Mouse (Mus musculus): ENCODE data around the gene Nme7. TPM values are rescaled to one million over a fixed set of nuclear protein-coding genes. Genes with fewer than 3 reads are reported as not detected.

Nme7 gene
- total RNA-seq (2021), result 10 to 100 TPM; 17.0 to 21.9 TPM
- long read RNA-seq, experiment 1, partial matches to known transcripts, result 3 of 19 reads
- long read RNA-seq, experiment 1, other reads (novel, unspliced or antisense), result 12 of 19 reads
- long read RNA-seq, experiment 2, partial matches to known transcripts, result 2 of 26 reads
- long read RNA-seq, experiment 2, other reads (novel, unspliced or antisense), result 19 of 26 reads

DNA sequence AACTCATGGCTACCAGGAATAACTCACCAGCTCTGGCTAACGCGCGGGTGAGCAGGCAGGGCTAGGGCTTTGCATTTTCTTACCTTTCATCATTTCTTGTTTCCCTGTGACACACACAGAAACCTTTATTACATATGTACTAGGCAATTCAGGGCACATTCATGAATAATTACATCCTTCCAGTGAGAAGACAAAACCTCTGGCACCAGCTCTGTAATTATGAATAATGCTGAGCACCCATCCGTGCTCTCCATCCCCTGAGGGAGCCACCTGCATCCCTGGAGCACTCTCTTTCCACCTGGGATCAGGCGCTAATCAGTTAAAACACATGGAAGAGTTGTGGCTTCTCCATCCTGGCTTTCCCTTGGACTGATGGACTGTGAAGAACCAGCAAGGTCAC lies at the start of gene Nme7:
Nme7 (plus strand) TSS at position 301 of the 400 bp plus-strand sequence.
- no peak for DNase-seq (ENCODE audit: low spot score in 2 of 2)

DNA sequence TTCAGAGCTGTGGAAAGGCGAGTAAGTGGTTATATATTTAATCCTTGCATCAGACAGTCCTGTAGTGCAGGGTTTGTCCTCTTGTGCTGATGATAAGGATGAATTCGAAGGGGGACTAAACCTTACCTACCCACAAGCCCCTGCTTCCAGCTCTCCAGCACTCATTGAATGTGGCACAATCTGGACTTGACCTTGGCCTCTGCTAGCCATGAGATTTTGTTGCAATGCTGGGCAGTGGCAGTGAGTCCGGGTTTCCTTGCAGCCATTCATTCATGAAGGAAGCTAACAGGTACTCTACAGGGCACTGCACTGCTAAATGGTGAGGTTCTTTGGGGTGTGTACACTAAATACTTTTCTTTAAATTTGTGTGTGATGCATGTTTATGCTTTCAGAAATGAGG lies 49.1 kb upstream of the Nme7 start:
- DNase-seq (ENCODE audit: low spot score in 2 of 2), result no peak

DNA sequence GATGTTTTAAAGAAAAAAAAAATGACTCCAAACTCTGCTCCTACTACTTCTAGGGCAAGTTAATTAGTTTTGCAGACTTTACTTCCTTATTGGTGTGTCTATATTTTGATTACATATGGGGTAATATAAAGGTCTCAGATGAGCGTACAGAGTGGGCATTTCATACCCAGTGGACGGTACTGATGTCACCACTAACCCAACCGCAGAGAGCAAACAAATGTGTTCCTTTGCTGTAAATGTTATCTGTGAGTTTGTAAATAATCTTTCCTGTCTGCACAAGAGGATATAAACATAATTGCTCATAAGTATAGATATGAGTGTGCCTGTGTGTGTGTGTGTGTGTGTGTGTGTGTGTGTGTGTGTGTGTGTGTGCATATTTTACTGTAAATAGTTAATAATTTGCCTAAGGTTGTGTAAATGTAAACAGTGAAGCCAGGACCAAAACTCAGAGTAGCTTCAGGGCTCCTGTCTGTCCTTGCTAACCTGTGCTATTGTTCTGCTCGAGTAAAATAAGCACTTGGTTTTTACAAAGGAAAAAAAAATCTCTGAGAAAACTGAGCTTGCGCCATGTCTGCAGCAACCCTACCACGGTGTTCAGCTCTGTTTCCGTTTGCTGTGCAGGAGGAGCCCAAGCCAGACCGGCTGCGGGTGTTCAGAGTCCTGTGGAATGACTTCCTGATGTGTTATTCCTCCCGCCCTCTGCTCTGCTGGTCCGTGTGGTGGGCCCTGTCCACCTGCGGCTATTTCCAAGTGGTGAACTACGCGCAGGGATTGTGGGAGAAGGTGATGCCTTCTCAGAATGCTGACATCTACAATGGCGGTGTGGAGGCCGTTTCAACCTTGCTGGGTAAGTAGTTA lies 43.5 kb upstream of the Nme7 start:
- no peak for DNase-seq (ENCODE audit: low spot score in 2 of 2)

DNA sequence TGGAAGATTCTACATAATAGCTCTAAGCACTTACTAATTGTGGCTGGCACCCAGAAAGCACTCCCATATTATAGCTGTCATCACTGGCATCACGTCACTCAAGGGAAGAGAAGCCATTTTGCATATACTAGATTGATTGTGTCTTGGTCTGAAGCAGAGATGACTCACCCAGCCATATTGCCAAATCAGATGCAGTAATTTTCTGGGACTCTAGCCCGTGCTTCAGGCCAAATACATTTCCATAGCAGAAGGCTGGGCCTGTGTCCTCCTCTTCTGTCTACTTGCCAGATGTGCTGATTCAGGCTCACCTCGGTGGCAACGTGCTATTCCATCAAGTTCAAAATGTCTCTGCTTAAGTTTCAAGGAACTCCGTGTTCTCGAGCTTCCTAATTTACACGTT lies 42.4 kb upstream of the Nme7 start:
- peak in 1 of 2 experiments; percentile 37 for DNase-seq (ENCODE audit: low spot score in 2 of 2)

DNA sequence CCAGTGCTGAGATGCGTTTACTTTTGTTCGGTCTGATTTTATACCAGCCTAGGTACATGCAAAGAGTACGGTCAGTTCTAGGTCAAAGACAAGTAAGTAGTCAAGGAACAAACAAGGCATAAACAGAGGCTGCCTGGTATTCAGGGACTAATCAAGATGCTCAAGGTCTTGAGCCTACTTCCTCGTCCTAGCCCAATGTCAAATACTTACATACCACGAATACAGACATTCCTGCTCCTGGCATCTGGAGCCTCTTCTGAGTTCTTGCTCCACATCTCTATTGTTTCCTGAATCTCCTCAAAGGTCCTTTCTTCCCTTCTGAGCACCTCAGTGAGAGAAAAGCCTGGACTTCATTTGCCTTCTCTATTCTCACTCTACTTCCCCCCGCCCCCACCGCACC lies 33.0 kb upstream of the Nme7 start:
- DNase-seq (ENCODE audit: low spot score in 2 of 2), result no peak

DNA sequence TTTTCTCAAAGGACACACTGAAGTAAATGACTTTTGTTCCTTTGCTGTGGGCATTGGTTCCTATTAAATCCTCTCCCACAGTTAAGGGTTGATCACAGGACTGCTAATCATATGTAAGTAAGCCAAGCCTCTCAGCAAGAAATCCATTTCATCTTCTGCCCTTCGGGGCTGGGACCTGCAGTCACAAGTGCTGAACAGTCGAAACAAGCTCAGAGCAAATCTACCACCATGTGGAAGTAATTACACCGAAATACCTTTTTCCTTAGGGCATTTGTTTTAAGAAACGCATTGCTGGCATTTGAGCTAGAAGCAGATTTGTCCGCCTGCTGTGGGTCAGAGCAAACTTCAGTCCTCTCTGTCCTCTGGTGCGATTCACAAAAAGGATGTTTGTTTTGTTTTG lies 30.3 kb upstream of the Nme7 start:
- no peak for DNase-seq (ENCODE audit: low spot score in 2 of 2)

DNA sequence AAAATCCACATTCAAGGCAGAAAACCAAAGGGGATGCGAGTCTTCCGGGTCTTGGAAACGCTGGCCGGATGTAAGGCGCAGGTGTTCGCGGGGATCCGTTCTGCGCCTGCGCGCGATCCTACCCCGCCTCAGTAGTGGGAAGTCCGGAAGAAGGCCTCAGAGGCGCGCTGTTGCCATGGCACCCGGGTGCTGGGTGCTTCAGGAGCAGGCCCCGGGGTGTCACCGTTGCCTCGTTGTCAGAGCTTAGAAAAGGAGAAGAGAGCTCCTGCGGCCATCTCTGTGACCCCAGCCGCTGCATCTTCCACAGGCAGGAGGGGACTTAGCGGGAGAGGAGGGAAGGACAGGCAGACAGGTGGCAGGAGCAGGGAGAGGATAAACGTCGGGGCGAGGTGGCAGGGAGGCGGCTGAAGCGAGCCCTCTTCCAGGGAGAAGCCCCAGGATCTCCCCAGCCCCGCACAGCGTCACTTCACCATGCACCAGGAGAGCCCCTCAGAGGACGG lies 28.4 kb upstream of the Nme7 start, which contains the start of gene Ccdc181:
Ccdc181 (plus strand) TSS at position 131 of the 500 bp plus-strand sequence.
- peak; percentile 91 to 95 for DNase-seq (ENCODE audit: low spot score in 2 of 2)

DNA sequence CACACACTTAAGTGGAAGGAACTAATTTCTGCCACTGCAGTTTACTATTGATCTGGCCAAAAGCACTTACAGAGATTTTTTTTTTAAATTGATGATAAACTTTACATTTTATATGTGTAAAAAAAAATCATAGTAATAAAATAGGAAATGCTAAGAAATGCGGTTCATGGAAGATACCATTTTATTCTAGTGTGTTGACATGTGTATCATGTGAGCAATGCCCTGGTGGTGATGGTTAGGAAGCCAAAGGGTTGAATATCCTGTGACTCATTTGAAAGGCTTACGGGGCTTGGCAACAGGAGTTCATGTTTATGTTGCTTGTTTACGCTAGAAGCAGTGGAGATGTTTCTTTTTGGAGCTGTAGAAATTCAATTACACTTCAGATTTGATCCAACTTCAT lies 27.4 kb upstream of the Nme7 start:
- DNase-seq (ENCODE audit: low spot score in 2 of 2), result no peak

DNA sequence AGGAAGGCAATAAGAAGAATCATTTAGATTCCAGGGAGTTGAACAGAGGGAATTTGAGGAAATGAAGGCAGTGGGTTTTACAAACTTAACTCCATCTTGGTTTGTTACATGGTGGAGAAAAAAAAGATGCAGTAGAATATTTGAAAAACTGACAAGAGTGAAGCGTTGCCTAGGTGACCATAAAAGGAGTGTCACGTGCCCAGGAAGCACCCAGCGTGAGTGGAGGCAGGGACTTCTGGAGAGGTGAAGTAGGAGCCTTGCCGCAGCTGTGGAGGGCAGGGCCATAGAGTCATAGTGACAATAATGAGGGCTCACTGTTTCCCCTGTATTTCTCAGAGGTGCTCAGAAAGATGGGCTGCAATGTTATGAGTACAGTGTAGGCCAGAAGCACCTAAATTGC lies 24.6 kb upstream of the Nme7 start:
- DNase-seq (ENCODE audit: low spot score in 2 of 2), result no peak

DNA sequence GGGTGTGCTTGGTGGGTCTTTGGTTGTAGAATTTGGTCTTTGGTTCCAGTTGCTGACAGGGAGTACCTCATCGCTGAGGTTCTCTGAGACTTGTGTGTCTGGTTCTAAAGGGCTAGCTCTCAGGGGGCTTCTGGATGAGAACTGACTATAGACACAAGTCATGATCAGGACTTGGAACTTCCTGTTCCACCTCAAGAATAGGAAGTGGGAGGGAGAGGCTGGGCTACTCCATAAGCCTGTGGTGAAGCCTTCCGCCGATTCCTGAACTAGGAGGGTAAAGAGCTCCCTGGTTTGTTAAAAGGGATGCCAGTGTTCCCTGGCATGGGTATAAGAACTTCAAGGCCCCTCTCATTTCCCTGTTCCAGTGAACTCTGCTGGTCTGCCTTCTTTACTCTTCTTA lies 19.9 kb upstream of the Nme7 start:
- DNase-seq (ENCODE audit: low spot score in 2 of 2), result no peak

DNA sequence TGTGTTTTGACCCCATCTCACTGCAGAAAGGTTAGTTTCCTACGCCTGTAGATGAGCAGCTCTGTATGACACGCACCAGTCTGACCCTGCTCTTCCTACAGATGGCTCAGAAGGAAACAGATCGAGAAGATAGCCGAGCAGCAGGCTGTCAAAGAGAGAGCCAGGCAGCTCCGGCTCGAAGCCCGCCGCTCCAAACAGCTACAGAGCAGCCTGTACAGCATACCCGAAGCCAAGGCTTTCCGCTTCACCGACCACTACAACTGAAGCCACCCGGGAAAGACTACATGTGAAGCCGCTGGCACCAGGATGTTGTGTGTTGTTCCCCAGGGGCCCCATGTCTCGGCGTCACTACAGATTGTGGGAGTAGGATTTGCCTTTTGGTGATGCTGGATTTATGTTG lies 16.5 kb upstream of the Nme7 start:
- peak in 1 of 2 experiments; percentile 16 for DNase-seq (ENCODE audit: low spot score in 2 of 2)

DNA sequence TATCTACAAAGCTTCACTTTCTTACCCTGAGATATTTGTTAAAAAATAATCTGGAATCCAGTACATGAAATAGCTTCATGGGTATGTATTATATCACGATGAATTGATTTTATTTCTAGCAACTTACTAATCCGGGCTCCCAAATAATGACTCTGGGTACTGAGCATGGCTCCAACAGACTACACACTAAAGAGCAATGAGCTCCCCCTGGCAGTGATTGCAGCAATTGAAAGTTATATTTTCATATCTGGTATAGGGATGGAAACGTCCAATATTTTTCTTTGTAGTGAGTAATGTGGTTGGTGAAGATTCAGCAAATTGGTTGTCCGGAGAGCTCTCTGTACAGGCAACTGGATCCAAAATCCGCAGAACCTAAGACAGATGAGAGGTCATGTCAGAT lies 11.9 kb upstream of the Nme7 start:
- DNase-seq (ENCODE audit: low spot score in 2 of 2), result no peak

DNA sequence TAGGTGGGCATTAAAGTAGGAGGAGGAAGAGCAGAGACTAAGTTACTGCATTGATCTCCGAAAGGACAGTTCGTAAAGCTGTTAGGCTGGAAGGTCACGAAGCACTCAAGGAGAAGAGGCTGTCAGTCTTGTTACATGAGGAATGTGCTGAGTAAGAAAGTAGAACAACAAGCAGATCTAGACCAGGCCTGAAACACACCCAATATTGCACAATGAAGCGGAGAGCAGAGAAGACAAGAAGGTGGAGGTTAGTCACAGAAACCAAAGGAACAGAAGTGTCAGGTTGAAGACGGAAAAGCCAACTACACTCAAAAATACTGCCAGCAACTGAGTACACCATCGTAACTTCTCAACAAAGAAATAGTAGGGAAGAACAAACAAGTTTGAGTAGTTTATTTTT lies 9.8 kb upstream of the Nme7 start:
- no peak for DNase-seq (ENCODE audit: low spot score in 2 of 2)

DNA sequence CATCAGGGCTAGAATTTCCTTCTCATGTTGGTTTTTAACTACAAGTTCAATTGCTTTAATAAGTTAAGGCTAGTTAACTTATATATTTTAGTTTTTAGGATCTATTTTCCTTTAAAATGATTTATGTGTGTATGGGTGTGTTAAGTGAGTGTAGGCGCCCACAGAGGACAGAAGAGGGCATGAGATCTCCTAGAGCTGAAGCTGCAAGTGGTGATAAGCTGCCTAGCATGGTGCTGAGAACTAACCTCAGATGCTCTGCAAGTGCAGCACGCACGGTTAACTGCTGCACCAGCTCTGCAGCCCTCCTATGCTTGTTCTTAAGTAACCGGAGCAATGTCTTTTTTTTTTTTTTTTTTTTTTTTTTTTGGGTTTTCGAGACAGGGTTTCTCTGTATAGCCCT lies 7.4 kb upstream of the Nme7 start:
- no peak for DNase-seq (ENCODE audit: low spot score in 2 of 2)

DNA sequence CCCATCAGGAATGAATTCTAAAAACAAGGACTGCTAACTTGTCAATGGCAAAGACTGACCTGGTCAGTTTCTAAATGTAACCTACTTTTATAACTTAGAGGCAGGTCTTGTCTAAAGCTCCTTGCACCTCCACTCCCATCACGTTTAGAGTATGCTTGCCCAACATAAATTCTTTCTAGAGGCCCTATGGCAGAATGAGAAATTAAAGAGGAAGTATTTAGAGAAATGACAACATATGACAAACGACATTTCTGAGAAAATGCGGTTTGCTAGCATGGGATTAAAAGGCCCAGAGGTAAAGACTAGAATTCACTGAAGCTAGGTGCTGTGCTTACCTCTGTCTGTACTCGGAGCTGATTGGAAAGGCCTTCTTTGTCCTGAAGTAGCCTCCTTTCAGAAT lies 2.0 kb upstream of the Nme7 start:
- DNase-seq (ENCODE audit: low spot score in 2 of 2), result no peak

DNA sequence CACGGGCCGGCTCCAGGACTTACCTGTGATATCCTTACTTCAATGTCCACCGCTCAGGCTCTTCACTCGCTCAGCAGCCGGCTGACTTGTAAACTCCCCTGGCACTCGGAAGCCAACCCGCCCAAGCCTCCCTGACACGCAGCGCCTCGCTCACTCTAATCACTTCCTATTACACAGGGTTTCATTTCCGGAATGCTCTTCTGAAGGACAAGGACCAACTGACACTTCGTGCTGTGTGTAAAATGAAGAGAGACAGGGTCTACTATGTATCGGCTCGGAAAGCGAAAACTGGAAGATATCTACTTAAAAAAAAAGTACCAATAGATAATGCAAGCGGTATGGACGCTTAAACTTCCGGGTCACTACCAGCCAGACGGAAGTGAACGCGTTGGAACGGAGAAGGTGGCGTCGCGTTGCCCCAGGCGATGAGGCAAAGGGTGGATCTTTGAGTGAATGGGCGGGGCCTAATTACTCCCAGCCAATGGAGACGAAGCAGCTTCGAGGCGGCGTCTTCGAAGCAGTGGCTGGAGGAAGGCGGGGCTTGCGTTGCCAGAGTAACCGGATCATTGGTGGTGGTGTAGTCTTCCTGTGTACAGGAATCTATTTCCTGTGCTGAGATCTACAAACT lies 3.3 kb downstream of the Nme7 start, which contains the start of gene Blzf1:
Blzf1 (minus strand) TSS at position 366 of the 628 bp plus-strand sequence.
- DNase-seq (ENCODE audit: low spot score in 2 of 2), result peak; percentile 92 to 99

DNA sequence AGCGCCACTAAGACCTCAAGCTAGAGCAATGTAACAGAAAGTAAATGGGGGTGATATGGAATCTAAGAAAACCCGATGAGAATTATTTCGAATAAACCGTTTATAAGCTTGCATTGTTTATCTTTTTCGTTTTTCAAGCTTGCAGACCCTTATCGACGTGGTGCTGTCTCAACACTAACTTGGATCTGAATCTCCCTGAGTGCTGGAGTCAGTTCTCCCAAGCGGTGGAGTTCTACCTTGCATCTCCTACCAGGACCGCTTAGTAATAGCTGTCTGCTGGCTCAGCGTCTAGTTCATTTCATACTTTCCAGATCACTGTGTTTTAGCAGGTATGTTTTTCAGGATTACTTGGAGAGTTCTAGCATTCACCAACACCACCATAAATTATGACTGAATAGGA lies 4.0 kb downstream of the Nme7 start:
- DNase-seq (ENCODE audit: low spot score in 2 of 2), result no peak

DNA sequence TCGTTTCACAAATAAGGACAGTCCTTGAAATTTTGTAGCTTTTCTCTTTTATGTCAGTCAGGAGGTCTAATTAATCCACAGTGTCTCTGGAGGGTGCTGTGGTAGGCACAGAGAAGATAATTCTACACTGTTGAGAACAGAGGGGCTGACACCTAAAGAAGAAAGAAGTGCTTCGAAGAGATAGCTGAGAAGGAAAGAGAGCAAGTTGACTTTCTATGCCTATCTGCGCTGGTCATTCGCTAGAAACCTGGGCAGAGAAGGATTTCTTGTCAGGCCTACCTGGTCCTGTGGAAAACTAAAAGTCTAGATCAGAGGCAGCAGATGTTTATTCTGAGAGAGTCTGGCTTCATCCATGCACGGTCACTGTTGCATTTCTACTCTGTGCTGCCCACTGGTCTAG lies 10.2 kb downstream of the Nme7 start:
- no peak for DNase-seq (ENCODE audit: low spot score in 2 of 2)

DNA sequence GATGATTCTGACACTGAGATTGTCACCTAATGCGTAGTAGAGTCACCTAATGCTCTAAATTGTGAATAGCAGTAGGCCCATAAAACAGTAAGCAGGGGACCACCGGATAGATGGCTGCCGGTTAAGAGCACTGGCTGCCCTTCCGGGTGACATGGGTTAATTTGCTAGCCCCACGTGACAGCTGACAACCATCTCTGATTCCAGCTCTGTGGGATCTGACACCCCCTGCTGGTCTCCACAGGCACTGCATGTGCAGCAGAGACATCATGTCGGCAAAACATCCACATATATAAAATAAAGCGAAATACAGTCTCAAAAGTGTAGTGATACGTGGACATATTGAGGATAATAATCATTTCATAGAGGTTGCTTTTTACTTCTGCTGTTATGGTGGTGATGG lies 11.3 kb downstream of the Nme7 start:
- DNase-seq (ENCODE audit: low spot score in 2 of 2), result no peak

DNA sequence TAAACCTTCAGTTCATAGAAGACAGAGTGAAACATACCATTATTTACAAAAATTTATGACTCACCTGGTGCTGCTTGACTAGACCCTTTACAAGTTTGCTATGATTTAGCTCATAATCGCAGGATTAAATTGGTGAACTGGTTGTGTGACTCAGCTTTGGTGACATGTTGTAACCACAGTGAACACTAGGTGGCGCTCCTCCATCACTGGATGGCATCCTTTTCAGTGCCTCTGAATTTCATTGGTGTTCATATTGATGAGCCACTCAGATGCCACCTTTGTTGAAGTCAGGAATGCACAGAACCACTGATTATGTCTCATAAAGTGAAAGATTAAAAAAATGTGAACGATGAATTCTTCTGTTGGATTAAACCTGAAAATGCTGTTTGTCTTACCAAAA lies 12.8 kb downstream of the Nme7 start:
- DNase-seq (ENCODE audit: low spot score in 2 of 2), result peak; percentile 78 to 88

DNA sequence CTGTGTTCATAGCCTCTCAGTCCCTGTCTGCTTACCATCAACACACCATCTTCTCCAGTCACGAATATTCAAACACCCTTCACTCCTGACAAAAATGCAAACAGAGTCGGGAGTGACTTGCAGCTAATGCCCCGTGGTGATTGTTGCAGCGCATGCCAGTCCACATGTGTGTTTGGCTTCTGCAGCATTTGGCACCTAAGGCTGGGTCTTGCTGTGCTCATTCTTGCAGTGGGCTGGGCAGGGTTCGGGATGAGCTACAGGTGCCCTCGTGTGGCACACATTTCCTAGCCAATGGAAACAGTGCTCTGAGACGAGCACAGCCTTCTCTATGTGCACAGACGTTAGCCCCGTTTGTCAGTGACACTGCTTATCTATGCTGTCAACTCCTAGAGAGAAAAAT lies 13.3 kb downstream of the Nme7 start:
- DNase-seq (ENCODE audit: low spot score in 2 of 2), result no peak

DNA sequence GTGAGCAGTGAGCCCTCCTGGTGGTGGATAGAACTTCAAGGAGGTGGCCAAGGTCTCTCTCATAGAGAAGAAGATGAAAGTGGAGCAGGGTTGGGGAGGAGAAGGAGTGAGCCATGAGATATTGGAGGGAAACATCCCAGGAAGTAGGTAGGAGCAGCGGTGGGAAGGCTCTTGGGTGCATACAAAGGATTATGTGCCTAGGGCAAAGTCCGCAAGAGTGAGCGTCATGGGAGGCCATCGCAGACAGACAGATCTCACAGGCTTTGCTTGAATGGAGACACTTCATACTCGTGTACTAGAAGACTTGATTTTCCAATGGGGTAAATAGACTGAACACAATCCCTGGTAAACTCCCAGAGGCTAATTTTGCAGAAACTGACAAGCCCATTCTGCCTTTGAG lies 14.6 kb downstream of the Nme7 start:
- DNase-seq (ENCODE audit: low spot score in 2 of 2), result no peak
